ENCODE assay signal across 8 mouse cellular contexts in genomic region chr2:128699201-128699885, GRCm38 (mm10). TPM values are rescaled to one million over a fixed set of nuclear protein-coding genes. Genes with fewer than 3 reads are reported as not detected.
DNase-seq lines count a peak whose midpoint lies in the region; ATAC-seq and TF ChIP-seq lines count a peak whose summit lies in the region.

No protein-coding gene starts in this region.

- H3K9ac ChIP-seq in heart, embryonic 15.5 days: peak overlapping the region; percentile 85

- 1% methylated on average over 24 of the region's 24 CpGs for WGBS in heart, embryonic 15.5 days

- H3K27me3 ChIP-seq in heart, embryonic 15.5 days: no peaks in the 10 kb centered on the region

- TF ChIP-seq CTCF in left cerebral cortex, adult 2 months (IDR thresholded peaks at IDR 0.05): no peak

- peak overlapping the region; percentile 82 for H3K27ac ChIP-seq in left cerebral cortex, adult 2 months
- peak overlapping the region; percentile 95 for H3K27ac ChIP-seq in heart, embryonic 15.5 days

- peaks cover 6% of the 10 kb centered on the region; the same call in 1 of the 2 replicates for H3K4me1 ChIP-seq in heart, embryonic 15.5 days (replicated peaks)

- DNase-seq in left cerebral cortex, adult 2 months (ENCODE audit: extremely low spot score in 1 of 2, low spot score in 2 of 2): no peak
- no peak for DNase-seq in left cerebral cortex, adult 8-10 months (ENCODE audit: low spot score in 2 of 2)
- DNase-seq in kidney, postnatal 14 days: peak; percentile 80
- DNase-seq in mesoderm, embryonic 11.5 days (ENCODE audit: low read depth, low spot score): peak; percentile 47
- DNase-seq in cerebellum, adult 8-10 months: no peak
- no peak for DNase-seq in spleen, postnatal 10 days (ENCODE audit: low spot score in 2 of 2)

- H3K4me2 ChIP-seq in heart, embryonic 15.5 days: peak overlapping the region; percentile 93

- no peaks in the 10 kb centered on the region for H3K9me3 ChIP-seq in heart, embryonic 15.5 days (replicated peaks)

- peak overlapping the region; percentile 64 for H3K4me3 ChIP-seq in left cerebral cortex, adult 2 months
- peak overlapping the region; percentile 91 for H3K4me3 ChIP-seq in heart, embryonic 15.5 days

- no peaks in the 10 kb centered on the region for H3K36me3 ChIP-seq in heart, embryonic 15.5 days

- intact Hi-C loops in left cerebral cortex, adult 2 months (cut with DNase I): no loop called here

- ATAC-seq in common myeloid progenitor, adult 5-6 weeks (replicated peaks; ENCODE audit: low read depth, poor library complexity, severe bottlenecking): 0 out of 2 replicates have a peak, but pooled peaks have one; percentile 6
- ATAC-seq in heart, embryonic 15.5 days (replicated peaks; ENCODE audit: insufficient number of reproducible peaks, insufficient read depth, low FRiP score, low read depth): peak; percentile 6; the same call in 1 of the 2 replicates

RNA-seq across cellular contexts. Expression of gene Mertk, which starts 0.6 kb away (rescaled TPM):
- 10 to 100 TPM; 29.6 to 35.1 TPM for total RNA-seq in left cerebral cortex, adult 2 months (2021)
- 10 to 100 TPM; 25.1 to 32.9 (median 29.1) TPM for total RNA-seq in left cerebral cortex, adult 8-10 months (2022)
- total RNA-seq in common myeloid progenitor, adult 5-6 weeks (2017): 0.41 TPM in 1 of 2 replicates, not detected in the other
- polyA plus RNA-seq in heart, embryonic 15.5 days (2015; fragmentation: Nextera tagmentation; extraction: Ambion mirVana): 3.7 and 5.2 TPM in 2 replicates

RNA-seq across cellular contexts. Expression of gene Anapc1, which starts 12.2 kb away (rescaled TPM):
- 10 to 100 TPM; 60.5 to 65.4 TPM for total RNA-seq in left cerebral cortex, adult 2 months (2021)
- 10 to 100 TPM; 54.0 to 63.0 (median 60.2) TPM for total RNA-seq in left cerebral cortex, adult 8-10 months (2022)
- total RNA-seq in common myeloid progenitor, adult 5-6 weeks (2017): 115 and 131 TPM in 2 replicates
- 31.8 and 44.9 TPM in 2 replicates for polyA plus RNA-seq in heart, embryonic 15.5 days (2015; fragmentation: Nextera tagmentation; extraction: Ambion mirVana)

Comparison
In these comparisons a context has a peak if more than half of its experiments do, and no peak if none do; other contexts are left out.
1. DNase-seq: peak in kidney, postnatal 14 days (single experiment) and mesoderm, embryonic 11.5 days (single experiment); none in left cerebral cortex, adult 2 months (0 of 2), left cerebral cortex, adult 8-10 months (0 of 2), cerebellum, adult 8-10 months (single experiment) and spleen, postnatal 10 days (0 of 2).
2. RNA of gene Mertk, which starts 0.6 kb away (total RNA-seq): 29.6 to 35.1 TPM in left cerebral cortex, adult 2 months and 25.1 to 32.9 TPM in left cerebral cortex, adult 8-10 months; 0.41 TPM in common myeloid progenitor, adult 5-6 weeks; every median in the first group is over 10 times any median in the second.